In genomic region chr11:76001237-76001878, GRCm38 (mm10) we compare ENCODE assay signal across 13 mouse cellular contexts. TPM values are rescaled to one million over a fixed set of nuclear protein-coding genes. Genes with fewer than 3 reads are reported as not detected.
A peak's percentile ranks its signal among the peaks of the same experiment; 100 is the strongest.
DNase-seq lines count a peak whose midpoint lies in the region; ATAC-seq and TF ChIP-seq lines count a peak whose summit lies in the region.
"Had no signal": no experiment of that assay in that cellular context is flagged by ENCODE, and none has a peak within 500 bp of the region (broad histone marks: within the 10 kb centered on the region; RNA-seq: fewer than 3 reads in every experiment).

No protein-coding gene starts in this region.

- TF ChIP-seq POLR2A in kidney, adult 2 months (IDR thresholded peaks at IDR 0.05; ENCODE audit: low read depth, low read length) = no peak

- no peaks in the 10 kb centered on the region for H3K4me1 ChIP-seq in kidney, postnatal 0 days (replicated peaks; ENCODE audit: insufficient read depth, low read length)
- H3K4me1 ChIP-seq in kidney, adult 2 months (ENCODE audit: control insufficient read depth, insufficient read depth, low read length) = 0 out of 2 replicates have a peak, but pooled peaks cover 2% of the 10 kb centered on the region
- peaks cover 3% of the 10 kb centered on the region; the same call in 1 of the 2 replicates for H3K4me1 ChIP-seq in midbrain, postnatal 0 days (ENCODE audit: insufficient read depth, low read length)
- no peaks in the 10 kb centered on the region for H3K4me1 ChIP-seq in midbrain, embryonic 16.5 days (ENCODE audit: control insufficient read depth, insufficient read depth, low read length)
- no peaks in the 10 kb centered on the region; the same call in 1 of the 2 replicates for H3K4me1 ChIP-seq in intestine, postnatal 0 days (replicated peaks; ENCODE audit: control insufficient read depth, insufficient read depth, low read length)

- no peak overlapping the region for H3K4me3 ChIP-seq in kidney, postnatal 0 days (replicated peaks; ENCODE audit: low read depth, low read length)
- H3K4me3 ChIP-seq in kidney, adult 2 months (ENCODE audit: insufficient read depth, low read depth, low read length) = no peak overlapping the region
- H3K4me3 ChIP-seq in midbrain, postnatal 0 days (ENCODE audit: low read depth, low read length) = no peak overlapping the region
- no peak overlapping the region for H3K4me3 ChIP-seq in midbrain, embryonic 16.5 days (ENCODE audit: low read depth, low read length)
- no peak overlapping the region for H3K4me3 ChIP-seq in intestine, postnatal 0 days (ENCODE audit: low read depth, low read length)
- H3K4me3 ChIP-seq: hindbrain, embryonic 15.5 days had no signal

- no peaks in the 10 kb centered on the region for H3K27me3 ChIP-seq in kidney, postnatal 0 days (ENCODE audit: insufficient read depth, low read length)
- no peaks in the 10 kb centered on the region for H3K27me3 ChIP-seq in kidney, adult 2 months (replicated peaks; ENCODE audit: control insufficient read depth, insufficient read depth, low read length)
- H3K27me3 ChIP-seq in midbrain, postnatal 0 days (ENCODE audit: insufficient read depth, low read length) = no peaks in the 10 kb centered on the region
- no peaks in the 10 kb centered on the region for H3K27me3 ChIP-seq in midbrain, embryonic 16.5 days (ENCODE audit: control insufficient read depth, insufficient read depth, low read depth, low read length)
- no peaks in the 10 kb centered on the region for H3K27me3 ChIP-seq in intestine, postnatal 0 days (replicated peaks; ENCODE audit: control insufficient read depth, insufficient read depth, low read length)

- no peak overlapping the region for H3K9ac ChIP-seq in kidney, postnatal 0 days (ENCODE audit: low read depth, low read length)
- no peak overlapping the region for H3K9ac ChIP-seq in midbrain, postnatal 0 days (replicated peaks; ENCODE audit: low read length, poor library complexity, severe bottlenecking)
- H3K9ac ChIP-seq in midbrain, embryonic 16.5 days (ENCODE audit: low read depth, low read length) = no peak overlapping the region
- no peak overlapping the region for H3K9ac ChIP-seq in intestine, postnatal 0 days (ENCODE audit: low read depth, low read length)
- H3K9ac ChIP-seq: hindbrain, embryonic 15.5 days had no signal

- no peak for ATAC-seq in CD4-positive, CD25-positive, alpha-beta regulatory T cell, adult 4 months
- ATAC-seq in kidney, postnatal 0 days (replicated peaks; ENCODE audit: low FRiP score, low read depth) = no peak
- ATAC-seq in midbrain, postnatal 0 days (ENCODE audit: low FRiP score) = no peak
- no peak for ATAC-seq in midbrain, embryonic 16.5 days
- ATAC-seq in intestine, postnatal 0 days = no peak

- H3K4me2 ChIP-seq in kidney, postnatal 0 days (ENCODE audit: low read length) = no peak overlapping the region
- no peak overlapping the region for H3K4me2 ChIP-seq in midbrain, postnatal 0 days (ENCODE audit: low read depth, low read length, poor library complexity, severe bottlenecking)
- H3K4me2 ChIP-seq in midbrain, embryonic 16.5 days (ENCODE audit: low read length) = no peak overlapping the region
- no peak overlapping the region for H3K4me2 ChIP-seq in intestine, postnatal 0 days (replicated peaks; ENCODE audit: low read depth)
- H3K4me2 ChIP-seq: hindbrain, embryonic 15.5 days had no signal

- no peak overlapping the region for H3K27ac ChIP-seq in kidney, postnatal 0 days
- no peak overlapping the region for H3K27ac ChIP-seq in kidney, adult 2 months (ENCODE audit: insufficient read depth, low read depth, low read length)
- H3K27ac ChIP-seq in midbrain, postnatal 0 days (ENCODE audit: low read depth, low read length) = no peak overlapping the region
- H3K27ac ChIP-seq in midbrain, embryonic 16.5 days (ENCODE audit: low read length) = no peak overlapping the region
- H3K27ac ChIP-seq in intestine, postnatal 0 days (ENCODE audit: low read depth, low read length) = no peak overlapping the region
- H3K27ac ChIP-seq: hindbrain, embryonic 15.5 days; macrophage had no signal

- no peaks in the 10 kb centered on the region for H3K36me3 ChIP-seq in kidney, postnatal 0 days (ENCODE audit: insufficient read depth, low read length)
- H3K36me3 ChIP-seq in kidney, adult 2 months (ENCODE audit: control insufficient read depth, insufficient read depth, low read length) = no peaks in the 10 kb centered on the region
- no peaks in the 10 kb centered on the region for H3K36me3 ChIP-seq in midbrain, postnatal 0 days (ENCODE audit: insufficient read depth, low read length)
- no peaks in the 10 kb centered on the region for H3K36me3 ChIP-seq in midbrain, embryonic 16.5 days (ENCODE audit: control insufficient read depth, insufficient read depth, low read length)
- no peaks in the 10 kb centered on the region for H3K36me3 ChIP-seq in intestine, postnatal 0 days (ENCODE audit: control insufficient read depth, insufficient read depth)
- H3K36me3 ChIP-seq: hindbrain, embryonic 15.5 days had no signal

- WGBS in kidney, postnatal 0 days = 50% methylated on average over 3 of the region's 3 CpGs
- 50% methylated on average over 3 of the region's 3 CpGs for WGBS in kidney, adult 2 months
- WGBS in midbrain, postnatal 0 days = 43% methylated on average over 3 of the region's 3 CpGs
- 56% methylated on average over 3 of the region's 3 CpGs for WGBS in midbrain, embryonic 16.5 days
- 40% methylated on average over 3 of the region's 3 CpGs for WGBS in intestine, postnatal 0 days

- peak; percentile 46 for DNase-seq in CD4-positive, CD25-positive, alpha-beta regulatory T cell, adult 2 months (ENCODE audit: low read depth, low spot score)
- DNase-seq in kidney, postnatal 0 days (ENCODE audit: low spot score) = peak; percentile 49
- no peak for DNase-seq in kidney, adult 2 months
- DNase-seq in midbrain, postnatal 0 days (ENCODE audit: low spot score) = no peak
- no peak for DNase-seq in cerebellum, adult 9-11 months
- DNase-seq: cerebellum, postnatal 25 days; spleen, adult 18-20 months; thymus, adult 2 months had no signal

- H3K9me3 ChIP-seq in kidney, postnatal 0 days (replicated peaks; ENCODE audit: low read length) = no peaks in the 10 kb centered on the region
- no peaks in the 10 kb centered on the region for H3K9me3 ChIP-seq in midbrain, postnatal 0 days (ENCODE audit: low read length)
- H3K9me3 ChIP-seq in midbrain, embryonic 16.5 days (replicated peaks; ENCODE audit: control insufficient read depth, low read length, poor library complexity, severe bottlenecking) = no peaks in the 10 kb centered on the region
- H3K9me3 ChIP-seq in intestine, postnatal 0 days (ENCODE audit: control insufficient read depth) = no peaks in the 10 kb centered on the region
- H3K9me3 ChIP-seq: hindbrain, embryonic 15.5 days had no signal

- peak; percentile 61 for TF ChIP-seq CTCF in kidney, postnatal 0 days (IDR thresholded peaks at IDR 0.05; ENCODE audit: low read depth)
- no peak; the same call in 1 of the 2 replicates for TF ChIP-seq CTCF in kidney, adult 2 months (conservative IDR thresholded peaks at IDR 0.05; ENCODE audit: insufficient read depth, insufficient read length, low read depth, low read length)
- peak; percentile 53 for TF ChIP-seq CTCF in midbrain, postnatal 0 days (IDR thresholded peaks at IDR 0.05)
- peak; percentile 68 for TF ChIP-seq CTCF in intestine, postnatal 0 days (IDR thresholded peaks at IDR 0.05; ENCODE audit: low read depth)

RNA-seq across cellular contexts. Expression of gene 1700016K19Rik, which starts 1.6 kb away (rescaled TPM):
- polyA plus RNA-seq in CD4-positive, CD25-positive, alpha-beta regulatory T cell, adult 4 months (2017; shearing (Covaris generic)) = not detected
- polyA plus RNA-seq in kidney, postnatal 0 days (2015; fragmentation: Nextera tagmentation; extraction: Ambion mirVana) = 0.38 and 0.50 TPM in 2 replicates
- 0.08 and 0.10 TPM in 2 replicates for polyA plus RNA-seq in kidney, adult 2 months (2012; rRNA removed)
- total RNA-seq in midbrain, postnatal 0 days (2014; rRNA removed) = 5.5 and 11.3 TPM in 2 replicates
- 8.6 and 8.8 TPM in 2 replicates for polyA plus RNA-seq in midbrain, postnatal 0 days (2015; fragmentation: Nextera tagmentation; extraction: Ambion mirVana)
- 6.0 and 7.0 TPM in 2 replicates for polyA plus RNA-seq in midbrain, embryonic 16.5 days (2015; fragmentation: Nextera tagmentation; extraction: Ambion mirVana)
- 0.17 TPM in 1 of 2 replicates, not detected in the other for polyA plus RNA-seq in intestine, postnatal 0 days (2015; fragmentation: Nextera tagmentation; extraction: Ambion mirVana)
- polyA plus RNA-seq: macrophage had no signal

RNA-seq across cellular contexts. Expression of gene Rflnb, which starts 26.2 kb away (rescaled TPM):
- polyA plus RNA-seq in CD4-positive, CD25-positive, alpha-beta regulatory T cell, adult 4 months (2017; shearing (Covaris generic)) = 10 to 100 TPM; 13.4 to 14.2 TPM
- 39.3 and 43.1 TPM in 2 replicates for polyA plus RNA-seq in kidney, postnatal 0 days (2015; fragmentation: Nextera tagmentation; extraction: Ambion mirVana)
- 15.8 and 18.8 TPM in 2 replicates for polyA plus RNA-seq in kidney, adult 2 months (2012; rRNA removed)
- 16.7 and 17.7 TPM in 2 replicates for total RNA-seq in midbrain, postnatal 0 days (2014; rRNA removed)
- polyA plus RNA-seq in midbrain, postnatal 0 days (2015; fragmentation: Nextera tagmentation; extraction: Ambion mirVana) = 15.2 and 16.3 TPM in 2 replicates
- 12.7 and 13.5 TPM in 2 replicates for polyA plus RNA-seq in midbrain, embryonic 16.5 days (2015; fragmentation: Nextera tagmentation; extraction: Ambion mirVana)
- 24.2 and 26.8 TPM in 2 replicates for polyA plus RNA-seq in intestine, postnatal 0 days (2015; fragmentation: Nextera tagmentation; extraction: Ambion mirVana)

Comparison
In these comparisons a context has a peak if more than half of its experiments do, and no peak if none do; other contexts are left out.
1. DNase-seq: peak in CD4-positive, CD25-positive, alpha-beta regulatory T cell, adult 2 months (single experiment) and kidney, postnatal 0 days (single experiment); none in kidney, adult 2 months (single experiment), midbrain, postnatal 0 days (single experiment) and cerebellum, adult 9-11 months (single experiment).